Mouse (Mus musculus) left cerebral cortex, postnatal 4 days (tissue): ENCODE measurements around the gene Usp9x. TPM values are rescaled to one million over a fixed set of nuclear protein-coding genes. Genes with fewer than 3 reads are reported as not detected.
A peak's percentile ranks its signal among the peaks of the same experiment; 100 is the strongest.

Experiments used
- DNase-seq: peaks from one replicate; pipeline ENCODE4 v3.0.0-alpha.2; 2022
- intact Hi-C: fragments of 180-260 bp; cut with DNase I; formaldehyde crosslinking; loops from one replicate; pipeline ENCODE4 v1.15.1; 2025
- total RNA-seq, 2 experiments: library from RNA; stranded (reverse); gene quantifications; 2 replicates each; pipeline ENCODE4 v1.2.3; 2021

The Usp9x gene
- total RNA-seq, 2 experiments from 2014 or later, result 266 to 275 TPM

- DNase-seq, result peak; percentile 49
- intact Hi-C loops, result loop anchor here (5.0 kb wide), 1 partner anchor 200 kb away; no protein-coding TSS in a partner anchor
These were observed 620 bp downstream of the Usp9x start for GRCm38 (mm10) chrX:13071776-13072460.

DNA sequence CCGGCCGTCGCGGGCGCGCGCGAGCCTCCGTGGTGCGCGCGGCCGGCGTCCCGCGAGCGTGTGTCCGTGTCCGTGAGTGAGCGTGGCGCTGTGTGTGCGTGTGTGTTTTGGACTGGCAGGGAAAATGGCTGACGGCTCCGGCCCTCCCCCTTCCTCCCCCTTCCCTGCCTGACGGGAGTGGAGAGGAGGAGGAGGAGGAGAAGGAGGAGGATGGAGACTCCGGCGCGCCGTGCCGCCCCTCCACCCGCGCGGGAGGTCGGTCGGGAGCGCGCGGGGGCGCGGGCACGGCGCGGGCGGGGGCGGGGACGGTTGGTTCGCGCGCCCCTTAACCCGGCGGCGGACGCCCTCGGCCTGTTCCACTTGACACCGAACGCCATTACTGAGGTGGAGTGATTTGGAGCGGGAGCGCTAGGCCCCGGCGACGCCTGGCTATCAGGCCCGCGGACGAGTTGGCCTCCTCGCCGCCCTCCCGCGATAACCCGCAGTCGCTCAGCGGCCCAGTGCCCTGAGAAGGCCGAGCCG lies 1.2 kb downstream of the Usp9x start:
- intact Hi-C loops, result loop anchor here (5.0 kb wide), 1 partner anchor 200 kb away; no protein-coding TSS in a partner anchor
- DNase-seq, result peak; percentile 75

- DNase-seq, result no peak
- intact Hi-C loops, result no loop called here
These were observed 14.3 kb downstream of the Usp9x start for GRCm38 (mm10) chrX:13085621-13086020.

- intact Hi-C loops, result no loop called here
- DNase-seq, result no peak
These were observed 25.7 kb downstream of the Usp9x start for GRCm38 (mm10) chrX:13096985-13097384.

GRCm38 (mm10) chrX:13206514-13206913 lies 135.2 kb downstream of the Usp9x start:
- DNase-seq, result peak; percentile 30
- intact Hi-C loops, result no loop called here

DNA sequence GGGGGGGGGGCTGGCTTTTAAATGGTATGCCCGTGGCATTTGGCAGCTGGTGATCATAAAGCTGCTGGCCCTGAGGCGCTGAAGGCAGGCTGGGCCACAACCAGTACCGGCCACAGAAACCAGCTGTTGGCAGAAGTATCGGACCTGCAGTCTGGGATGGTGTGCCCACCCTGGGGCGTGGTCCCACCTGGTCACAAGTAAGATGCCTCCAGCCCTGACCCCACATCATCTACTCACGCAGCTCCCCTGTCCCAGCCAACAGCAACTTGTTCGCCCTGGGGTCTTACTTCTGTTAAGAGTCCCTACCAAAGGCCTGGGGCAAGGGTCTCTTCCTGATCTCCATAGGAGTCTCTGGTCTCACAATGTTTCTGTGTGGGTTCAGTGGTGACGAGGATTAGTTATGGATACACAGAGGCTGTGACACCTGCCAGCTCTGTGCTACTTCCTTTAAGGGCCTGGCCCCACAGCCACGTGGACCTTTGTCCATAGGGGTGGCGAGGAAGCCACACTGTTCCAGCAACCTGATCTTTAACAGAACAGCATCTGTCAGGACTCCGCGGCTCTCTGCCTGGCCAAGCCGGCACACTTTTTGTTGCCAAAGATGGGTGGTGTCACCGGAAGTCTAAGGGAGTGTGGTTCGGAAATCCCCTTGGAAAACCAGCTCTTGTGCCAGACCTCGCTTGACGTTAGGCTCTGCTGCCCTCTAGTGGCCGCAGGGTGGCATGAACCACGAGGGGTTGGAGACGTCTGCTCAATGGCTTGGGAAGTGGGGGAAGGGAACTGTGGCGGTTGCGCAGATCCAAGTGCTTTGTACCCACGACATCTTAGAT lies 136.4 kb downstream of the Usp9x start:
- DNase-seq, result peak; percentile 92
- intact Hi-C loops, result no loop called here

- DNase-seq, result no peak
These were observed 137.1 kb downstream of the Usp9x start for GRCm38 (mm10) chrX:13208404-13208803.

GRCm38 (mm10) chrX:13214275-13214674 lies 143.0 kb downstream of the Usp9x start:
- peak; percentile 17 for DNase-seq
- intact Hi-C loops, result no loop called here

More at GRCm38 (mm10) chrX:13208404-13208803, 137.1 kb downstream of the Usp9x start:
- intact Hi-C loops, result no loop called here

Other genes starting within 250 kb of the Usp9x start
- 100 to 1,000 TPM; 176 to 216 TPM for gene Ddx3x, start 209.5 kb downstream of the Usp9x start, total RNA-seq